In the genomic region with DNA sequence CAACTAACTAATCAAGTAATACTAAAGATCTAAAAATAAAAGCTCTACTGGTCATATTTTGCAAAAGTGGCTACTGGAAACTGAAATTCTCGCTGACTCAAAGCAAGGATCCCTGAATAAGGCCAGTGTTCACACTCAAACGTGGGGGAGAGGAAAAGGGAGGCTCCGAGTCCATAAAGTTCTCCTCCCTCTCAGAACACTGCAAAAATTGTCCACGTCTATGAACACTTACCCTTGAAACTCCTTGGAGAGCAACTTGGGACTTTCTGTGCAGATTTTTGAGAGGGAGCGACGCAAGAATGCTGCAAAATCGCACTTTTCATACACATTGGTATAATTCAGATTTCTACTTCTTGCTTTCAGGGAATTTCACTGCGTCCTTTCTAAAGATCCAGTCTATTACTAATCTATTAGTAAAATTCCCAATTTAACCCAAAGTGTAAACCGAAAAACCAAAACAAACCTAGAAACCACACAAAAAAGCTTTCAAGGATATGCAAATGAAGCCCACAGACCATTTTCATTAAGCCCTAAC, we compare ENCODE assay signal across 8 mouse cellular contexts. TPM values are rescaled to one million over a fixed set of nuclear protein-coding genes. Genes with fewer than 3 reads are reported as not detected.
DNase-seq lines count a peak whose midpoint lies in the region; ATAC-seq and TF ChIP-seq lines count a peak whose summit lies in the region.

No protein-coding gene starts in this region.

- no peaks in the 10 kb centered on the region; the same call in 1 of the 2 replicates for H3K36me3 ChIP-seq in heart, postnatal 0 days (replicated peaks; ENCODE audit: control insufficient read depth, insufficient read depth, low read length)
- no peaks in the 10 kb centered on the region for H3K36me3 ChIP-seq in lung, embryonic 16.5 days (ENCODE audit: control insufficient read depth, insufficient read depth, low read length)

- ATAC-seq in heart, postnatal 0 days (ENCODE audit: insufficient read depth, low read depth): no peak
- ATAC-seq in lung, embryonic 16.5 days (ENCODE audit: low read depth): no peak

- H3K4me1 ChIP-seq in bone marrow, adult 2 months (ENCODE audit: control insufficient read depth, insufficient read depth, low read length): no peaks in the 10 kb centered on the region; the same call in 1 of the 2 replicates
- peaks cover 13% of the 10 kb centered on the region; the same call in 1 of the 2 replicates for H3K4me1 ChIP-seq in heart, postnatal 0 days (ENCODE audit: control insufficient read depth, insufficient read depth)
- H3K4me1 ChIP-seq in lung, embryonic 16.5 days (replicated peaks; ENCODE audit: control insufficient read depth, insufficient read depth, low read length): peaks cover 10% of the 10 kb centered on the region

- peak overlapping the region; percentile 100 for H3K4me3 ChIP-seq in bone marrow, adult 2 months (replicated peaks; ENCODE audit: control insufficient read depth, low read depth, low read length)
- peak overlapping the region; percentile 86 for H3K4me3 ChIP-seq in heart, postnatal 0 days (ENCODE audit: low read depth, low read length)
- H3K4me3 ChIP-seq in lung, embryonic 16.5 days (ENCODE audit: low read length): peak overlapping the region; percentile 93

- no peaks in the 10 kb centered on the region for H3K27me3 ChIP-seq in heart, postnatal 0 days (ENCODE audit: control insufficient read depth, insufficient read depth, low read length)
- H3K27me3 ChIP-seq in lung, embryonic 16.5 days (ENCODE audit: control insufficient read depth, insufficient read depth, low read depth, low read length): no peaks in the 10 kb centered on the region

- H3K9me3 ChIP-seq in heart, postnatal 0 days (replicated peaks; ENCODE audit: control insufficient read depth, low read length): no peaks in the 10 kb centered on the region
- H3K9me3 ChIP-seq in lung, embryonic 16.5 days (ENCODE audit: control insufficient read depth, low read length): no peaks in the 10 kb centered on the region

- TF ChIP-seq CTCF in bone marrow, adult 2 months (IDR thresholded peaks at IDR 0.05; ENCODE audit: control insufficient read depth, insufficient read depth, low read length): no peak
- no peak for TF ChIP-seq CTCF in heart, postnatal 0 days (IDR thresholded peaks at IDR 0.05; ENCODE audit: low read depth)

- no peak overlapping the region for H3K27ac ChIP-seq in bone marrow, adult 2 months (ENCODE audit: control insufficient read depth, insufficient read depth, low read depth, low read length, poor library complexity)
- peak overlapping the region; percentile 96 for H3K27ac ChIP-seq in heart, postnatal 0 days (ENCODE audit: low read depth)
- peak overlapping the region; percentile 18 for H3K27ac ChIP-seq in lung, embryonic 16.5 days (ENCODE audit: low read length)

- H3K9ac ChIP-seq in heart, postnatal 0 days (replicated peaks; ENCODE audit: low read depth, low read length): peak overlapping the region; percentile 90
- peak overlapping the region; percentile 96 for H3K9ac ChIP-seq in lung, embryonic 16.5 days (ENCODE audit: low read length)

- 6% methylated on average over 9 of the region's 9 CpGs for WGBS in bone marrow, adult 2 months
- 3% methylated on average over 9 of the region's 9 CpGs for WGBS in heart, postnatal 0 days
- 2% methylated on average over 9 of the region's 9 CpGs for WGBS in lung, embryonic 16.5 days

- TF ChIP-seq POLR2A in bone marrow, adult 2 months (IDR thresholded peaks at IDR 0.05; ENCODE audit: borderline replicate concordance, control insufficient read depth, low read depth, low read length): no peak

- DNase-seq in kidney, adult 9 months: peak; percentile 24
- no peak for DNase-seq in kidney, postnatal 36 days
- DNase-seq in heart, postnatal 0 days (ENCODE audit: low spot score): peak; percentile 51
- DNase-seq in right cerebral cortex, postnatal 4 days: no peak
- DNase-seq in layer of hippocampus, adult 9-10 months (ENCODE audit: low spot score): no peak
- no peak for DNase-seq in cerebellum, postnatal 36 days

- H3K4me2 ChIP-seq in heart, postnatal 0 days (ENCODE audit: low read depth, low read length): peak overlapping the region; percentile 82
- H3K4me2 ChIP-seq in lung, embryonic 16.5 days (ENCODE audit: low read depth, low read length): peak overlapping the region; percentile 61

- no peak for TF ChIP-seq EP300 in heart, postnatal 0 days (IDR thresholded peaks at IDR 0.05; ENCODE audit: low read depth)

RNA-seq across cellular contexts. Expression of gene Appbp2, which starts 1.2 kb away (rescaled TPM):
- 5.1 and 8.5 TPM in 2 replicates for polyA plus RNA-seq in bone marrow, adult 2 months (2011; ENCODE audit: insufficient read depth, insufficient read length, low replicate concordance, missing spikeins)
- 36.1 and 38.8 TPM in 2 replicates for total RNA-seq in heart, postnatal 0 days (2014; rRNA removed; ENCODE audit: low replicate concordance)
- polyA plus RNA-seq in heart, postnatal 0 days (2015; fragmentation: Nextera tagmentation; extraction: Ambion mirVana): 21.7 and 24.2 TPM in 2 replicates
- 38.9 and 39.0 TPM in 2 replicates for polyA plus RNA-seq in lung, embryonic 16.5 days (2015; fragmentation: Nextera tagmentation; extraction: Ambion mirVana)

Comparison
In these comparisons a context has a peak if more than half of its experiments do, and no peak if none do; other contexts are left out.
1. DNase-seq: peak in kidney, adult 9 months (single experiment) and heart, postnatal 0 days (single experiment); none in kidney, postnatal 36 days (0 of 2), right cerebral cortex, postnatal 4 days (single experiment), layer of hippocampus, adult 9-10 months (single experiment) and cerebellum, postnatal 36 days (0 of 2).
2. Peak in every context shown above with its lines, with median percentiles within 50 percentile points of each other: H3K4me3 ChIP-seq.